11 mouse cellular contexts compared by ENCODE assay signal in genomic region chr3:88503881-88504746, GRCm38 (mm10). TPM values are rescaled to one million over a fixed set of nuclear protein-coding genes. Genes with fewer than 3 reads are reported as not detected.
DNase-seq lines count a peak whose midpoint lies in the region; ATAC-seq and TF ChIP-seq lines count a peak whose summit lies in the region.
"Had no signal": no experiment of that assay in that cellular context is flagged by ENCODE, and none has a peak within 500 bp of the region (broad histone marks: within the 10 kb centered on the region; RNA-seq: fewer than 3 reads in every experiment).

No protein-coding gene starts in this region.

- H3K4me1 ChIP-seq in kidney, embryonic 14.5 days (ENCODE audit: control insufficient read depth, insufficient read depth, low read length) = peaks cover 21% of the 10 kb centered on the region; the same call in 1 of the 2 replicates
- H3K4me1 ChIP-seq in MEL (ENCODE audit: control insufficient read depth in 1 of 2, insufficient read depth in 2 of 2, low read length in 2 of 2) = peaks cover 9 to 52% of the 10 kb centered on the region in 2 experiments
- H3K4me1 ChIP-seq in embryonic facial prominence, embryonic 13.5 days = peaks cover 68% of the 10 kb centered on the region
- peaks cover 80% of the 10 kb centered on the region for H3K4me1 ChIP-seq in liver, embryonic 12.5 days

- H3K27me3 ChIP-seq in kidney, embryonic 14.5 days (ENCODE audit: control insufficient read depth, insufficient read depth, low read length) = no peaks in the 10 kb centered on the region
- H3K27me3 ChIP-seq in MEL (ENCODE audit: control insufficient read depth in 1 of 2, insufficient read depth in 2 of 2, low read length in 2 of 2) = no peaks in the 10 kb centered on the region
- no peaks in the 10 kb centered on the region for H3K27me3 ChIP-seq in embryonic facial prominence, embryonic 13.5 days
- no peaks in the 10 kb centered on the region for H3K27me3 ChIP-seq in liver, embryonic 12.5 days (replicated peaks)

- H3K4me2 ChIP-seq in kidney, embryonic 14.5 days (replicated peaks; ENCODE audit: low read depth, low read length) = no peak overlapping the region
- peak overlapping the region; percentile 91 for H3K4me2 ChIP-seq in embryonic facial prominence, embryonic 13.5 days
- no peak overlapping the region for H3K4me2 ChIP-seq in liver, embryonic 12.5 days

- TF ChIP-seq POLR2A in MEL (IDR thresholded peaks at IDR 0.05; ENCODE audit: control insufficient read depth in 1 of 2, insufficient read depth in 1 of 2, low read depth in 1 of 2, low read length in 2 of 2, poor library complexity in 1 of 2) = no peak; a peak in 1 of 4 replicates

- intact Hi-C loops in left cerebral cortex, postnatal 4 days (cut with DNase I) = no loop called here

- H3K36me3 ChIP-seq in kidney, embryonic 14.5 days (ENCODE audit: control insufficient read depth, insufficient read depth, low read length) = no peaks in the 10 kb centered on the region
- H3K36me3 ChIP-seq in MEL (ENCODE audit: control insufficient read depth in 1 of 2, insufficient read depth in 2 of 2, low read length in 2 of 2) = peaks cover 2 to 39% of the 10 kb centered on the region in 2 experiments; a peak in 3 of 4 replicates
- H3K36me3 ChIP-seq in embryonic facial prominence, embryonic 13.5 days = peaks cover 13% of the 10 kb centered on the region
- peaks cover 19% of the 10 kb centered on the region for H3K36me3 ChIP-seq in liver, embryonic 12.5 days

- H3K27ac ChIP-seq in kidney, embryonic 14.5 days (ENCODE audit: low read depth, low read length) = peak overlapping the region; percentile 30; the same call in 1 of the 2 replicates
- H3K27ac ChIP-seq in MEL (ENCODE audit: control insufficient read depth, low read depth, low read length) = peak overlapping the region; percentile 65
- peak overlapping the region; percentile 99 for H3K27ac ChIP-seq in embryonic facial prominence, embryonic 13.5 days
- peak overlapping the region; percentile 27 for H3K27ac ChIP-seq in liver, embryonic 12.5 days
- H3K27ac ChIP-seq: liver, embryonic 14.5 days had no signal

- no peak for ATAC-seq in kidney, embryonic 14.5 days (ENCODE audit: low FRiP score, low TSS enrichment)
- ATAC-seq in embryonic facial prominence, embryonic 13.5 days (ENCODE audit: insufficient number of reproducible peaks, insufficient read depth, low FRiP score, low TSS enrichment, low read depth) = peak; percentile 33; the same call in 1 of the 2 replicates
- no peak for ATAC-seq in liver, embryonic 12.5 days

- no peak for DNase-seq in kidney, adult 8-10 months
- DNase-seq in MEL (ENCODE audit: low read depth, low spot score) = peak; percentile 78
- DNase-seq in thymus, postnatal 25 days = no peak
- no peak for DNase-seq in left cerebral cortex, postnatal 4 days
- DNase-seq in layer of hippocampus, adult 11-12 months (ENCODE audit: low spot score) = no peak

- no peaks in the 10 kb centered on the region for H3K9me3 ChIP-seq in kidney, embryonic 14.5 days (ENCODE audit: control insufficient read depth, low read length)
- no peaks in the 10 kb centered on the region for H3K9me3 ChIP-seq in MEL (replicated peaks; ENCODE audit: insufficient read depth, low read length)
- no peaks in the 10 kb centered on the region for H3K9me3 ChIP-seq in embryonic facial prominence, embryonic 13.5 days
- H3K9me3 ChIP-seq in liver, embryonic 12.5 days (replicated peaks) = no peaks in the 10 kb centered on the region
- H3K9me3 ChIP-seq: G1E had no signal

- WGBS in kidney, embryonic 14.5 days = 50% methylated on average over 8 of the region's 8 CpGs
- WGBS in embryonic facial prominence, embryonic 13.5 days = 13% methylated on average over 8 of the region's 8 CpGs
- 35% methylated on average over 8 of the region's 8 CpGs for WGBS in liver, embryonic 12.5 days (ENCODE audit: insufficient replicate concordance)

- TF ChIP-seq RAD21 in MEL (IDR thresholded peaks at IDR 0.05; ENCODE audit: low read depth, low read length) = no peak

- no peak overlapping the region; the same call in 1 of the 2 replicates for H3K4me3 ChIP-seq in kidney, embryonic 14.5 days (ENCODE audit: low read length)
- peak overlapping the region; percentile 21 to 41; a peak in 3 of 4 replicates for H3K4me3 ChIP-seq in MEL (ENCODE audit: control insufficient read depth in 1 of 2, insufficient read depth in 1 of 2, low read depth in 2 of 2, low read length in 2 of 2)
- peak overlapping the region; percentile 96 for H3K4me3 ChIP-seq in embryonic facial prominence, embryonic 13.5 days
- H3K4me3 ChIP-seq in liver, embryonic 12.5 days = no peak overlapping the region

- peak; percentile 49 to 53; a peak in 3 of 4 replicates for TF ChIP-seq EP300 in MEL (IDR thresholded peaks at IDR 0.05; ENCODE audit: low read depth in 1 of 2, low read length in 2 of 2)

- peaks cover 31% of the 10 kb centered on the region for H3K79me2 ChIP-seq in MEL (ENCODE audit: control insufficient read depth, insufficient read depth, low read length, poor library complexity)

- H3K9ac ChIP-seq in kidney, embryonic 14.5 days (ENCODE audit: low read depth, low read length) = no peak overlapping the region
- H3K9ac ChIP-seq in MEL (ENCODE audit: control insufficient read depth, low read depth, low read length, poor library complexity, severe bottlenecking) = peak overlapping the region; percentile 39
- peak overlapping the region; percentile 27 for H3K9ac ChIP-seq in embryonic facial prominence, embryonic 13.5 days
- H3K9ac ChIP-seq in liver, embryonic 12.5 days = no peak overlapping the region
- H3K9ac ChIP-seq: liver, embryonic 14.5 days had no signal

- no peak for TF ChIP-seq CTCF in MEL (IDR thresholded peaks at IDR 0.05 in 2 of 3, conservative IDR thresholded peaks at IDR 0.05 in 1 of 3; ENCODE audit: control insufficient read depth in 1 of 3, insufficient read depth in 1 of 3, low read depth in 2 of 3, low read length in 3 of 3, poor library complexity in 1 of 3, severe bottlenecking in 1 of 3)

TF ChIP-seq in MEL, 35 proteins besides CTCF, POLR2A, EP300 and RAD21 (continues in another document):
- no peak for TF ChIP-seq ZMIZ1 (IDR thresholded peaks at IDR 0.05; ENCODE audit: low read depth, low read length)
- 0 out of 2 replicates have a peak, but pooled peaks have one; percentile 4 for TF ChIP-seq JUND (IDR thresholded peaks at IDR 0.05; ENCODE audit: low read depth, low read length)
- 0 out of 2 replicates have a peak, but pooled peaks have one; percentile 4 for TF ChIP-seq HCFC1 (IDR thresholded peaks at IDR 0.05; ENCODE audit: low read depth, low read length)
- no peak for TF ChIP-seq POLR2AphosphoS5 (IDR thresholded peaks at IDR 0.05; ENCODE audit: borderline replicate concordance, low read depth, low read length)
- peak; percentile 69 for TF ChIP-seq TAL1 (IDR thresholded peaks at IDR 0.05; ENCODE audit: low read length)
- peak; percentile 61 for TF ChIP-seq ETS1 (IDR thresholded peaks at IDR 0.05; ENCODE audit: low read depth, low read length)

RNA-seq across cellular contexts. Expression of gene Lmna, which starts 5.6 kb away (rescaled TPM):
- polyA plus RNA-seq in kidney, embryonic 14.5 days (2014; fragmentation: Nextera tagmentation; extraction: Ambion mirVana) = 41.6 and 55.7 TPM in 2 replicates
- total RNA-seq in MEL (2012; rRNA removed) = 388 and 394 TPM in 2 replicates
- 100 to 1,000 TPM; 128 to 302 TPM for polyA plus RNA-seq in MEL (2012; ENCODE audit: insufficient read depth in 1 of 2, insufficient read length in 2 of 2, low read depth in 1 of 2, low replicate concordance in 2 of 2, missing spikeins in 1 of 2)
- polyA plus RNA-seq in embryonic facial prominence, embryonic 13.5 days (2015; fragmentation: Nextera tagmentation; extraction: Ambion mirVana) = 311 and 321 TPM in 2 replicates
- polyA plus RNA-seq in liver, embryonic 12.5 days (2016; fragmentation: Nextera tagmentation; extraction: Ambion mirVana) = 189 TPM in 2 replicates
- 10 to 100 TPM; 35.3 to 37.7 TPM for total RNA-seq in left cerebral cortex, postnatal 4 days (2021)

RNA-seq across cellular contexts. Expression of gene Mex3a, which starts 28.1 kb away (rescaled TPM):
- 31.6 and 32.2 TPM in 2 replicates for polyA plus RNA-seq in kidney, embryonic 14.5 days (2014; fragmentation: Nextera tagmentation; extraction: Ambion mirVana)
- total RNA-seq in MEL (2012; rRNA removed) = 4.3 and 5.5 TPM in 2 replicates
- polyA plus RNA-seq in MEL (2012; ENCODE audit: insufficient read depth in 1 of 2, insufficient read length in 2 of 2, low read depth in 1 of 2, low replicate concordance in 2 of 2, missing spikeins in 1 of 2) = 10 to 100 TPM in 1 of 2 experiments, not detected in 1; 10.1 TPM
- polyA plus RNA-seq in embryonic facial prominence, embryonic 13.5 days (2015; fragmentation: Nextera tagmentation; extraction: Ambion mirVana) = 32.2 and 33.4 TPM in 2 replicates
- 2.8 and 3.1 TPM in 2 replicates for polyA plus RNA-seq in liver, embryonic 12.5 days (2016; fragmentation: Nextera tagmentation; extraction: Ambion mirVana)
- total RNA-seq in left cerebral cortex, postnatal 4 days (2021) = 10 to 100 TPM; 80.5 to 87.8 TPM

RNA-seq across cellular contexts. Expression of gene Sema4a, which starts 43.1 kb away (rescaled TPM):
- 5.7 and 10.0 TPM in 2 replicates for polyA plus RNA-seq in kidney, embryonic 14.5 days (2014; fragmentation: Nextera tagmentation; extraction: Ambion mirVana)
- total RNA-seq in MEL (2012; rRNA removed) = 31.4 and 45.3 TPM in 2 replicates
- polyA plus RNA-seq in MEL (2012; ENCODE audit: insufficient read depth in 1 of 2, insufficient read length in 2 of 2, low read depth in 1 of 2, low replicate concordance in 2 of 2, missing spikeins in 1 of 2) = 10 to 100 TPM in 1 of 2 experiments, not detected in 1; 33.5 TPM
- 10.3 and 13.3 TPM in 2 replicates for polyA plus RNA-seq in embryonic facial prominence, embryonic 13.5 days (2015; fragmentation: Nextera tagmentation; extraction: Ambion mirVana)
- polyA plus RNA-seq in liver, embryonic 12.5 days (2016; fragmentation: Nextera tagmentation; extraction: Ambion mirVana) = 14.4 and 17.6 TPM in 2 replicates
- total RNA-seq in left cerebral cortex, postnatal 4 days (2021) = 10 to 100 TPM; 58.1 to 58.4 TPM

RNA-seq across cellular contexts. Expression of gene Rab25, which starts 44.0 kb away (rescaled TPM):
- polyA plus RNA-seq in kidney, embryonic 14.5 days (2014; fragmentation: Nextera tagmentation; extraction: Ambion mirVana) = 14.2 and 16.7 TPM in 2 replicates
- total RNA-seq in MEL (2012; rRNA removed) = 0.75 and 0.96 TPM in 2 replicates
- 1 to 10 TPM in 1 of 2 experiments, not detected in 1; 1.9 TPM for polyA plus RNA-seq in MEL (2012; ENCODE audit: insufficient read depth in 1 of 2, insufficient read length in 2 of 2, low read depth in 1 of 2, low replicate concordance in 2 of 2, missing spikeins in 1 of 2)
- polyA plus RNA-seq in embryonic facial prominence, embryonic 13.5 days (2015; fragmentation: Nextera tagmentation; extraction: Ambion mirVana) = 18.6 and 19.5 TPM in 2 replicates
- polyA plus RNA-seq in liver, embryonic 12.5 days (2016; fragmentation: Nextera tagmentation; extraction: Ambion mirVana) = 0.70 TPM in 1 of 2 replicates, not detected in the other
- total RNA-seq in left cerebral cortex, postnatal 4 days (2021) = under 1 TPM in 1 of 2 experiments, not detected in 1; 0.83 TPM
- total RNA-seq: common myeloid progenitor, adult 5-6 weeks had no signal

RNA-seq across cellular contexts. Expression of gene Lamtor2, which starts 48.8 kb away (rescaled TPM):
- 81.7 and 165 TPM in 2 replicates for polyA plus RNA-seq in kidney, embryonic 14.5 days (2014; fragmentation: Nextera tagmentation; extraction: Ambion mirVana)
- 125 and 127 TPM in 2 replicates for total RNA-seq in MEL (2012; rRNA removed)
- polyA plus RNA-seq in MEL (2012; ENCODE audit: insufficient read depth in 1 of 2, insufficient read length in 2 of 2, low read depth in 1 of 2, low replicate concordance in 2 of 2, missing spikeins in 1 of 2) = 100 to 1,000 TPM in 1 of 2 experiments, not detected in 1; 188 TPM
- polyA plus RNA-seq in embryonic facial prominence, embryonic 13.5 days (2015; fragmentation: Nextera tagmentation; extraction: Ambion mirVana) = 164 and 169 TPM in 2 replicates
- 101 and 102 TPM in 2 replicates for polyA plus RNA-seq in liver, embryonic 12.5 days (2016; fragmentation: Nextera tagmentation; extraction: Ambion mirVana)
- total RNA-seq in left cerebral cortex, postnatal 4 days (2021) = 100 to 1,000 TPM; 106 to 120 TPM

Comparison
In these comparisons a context has a peak if more than half of its experiments do, and no peak if none do; other contexts are left out.
1. H3K27ac ChIP-seq: peak in every context shown above with its lines; median percentile 99 in embryonic facial prominence, embryonic 13.5 days; 65 in MEL; 30 in kidney, embryonic 14.5 days; 27 in liver, embryonic 12.5 days.
2. H3K4me3 ChIP-seq: peak in MEL (2 of 2) and embryonic facial prominence, embryonic 13.5 days (single experiment); none in kidney, embryonic 14.5 days (single experiment) and liver, embryonic 12.5 days (single experiment).
3. H3K9ac ChIP-seq: peak in MEL (single experiment) and embryonic facial prominence, embryonic 13.5 days (single experiment); none in kidney, embryonic 14.5 days (single experiment) and liver, embryonic 12.5 days (single experiment).